Mouse (Mus musculus): ENCODE measurements around the gene Upk3b. TPM values are rescaled to one million over a fixed set of nuclear protein-coding genes. Genes with fewer than 3 reads are reported as not detected.
"Not testable (repeated sequence)": the region's sequence is repeated elsewhere in the genome, so short reads cannot be mapped to it uniquely, and the experiment has no call there.

Gene Upk3b
- polyA plus RNA-seq, 1 experiment, result 16.1 TPM

GRCm38 (mm10) chr5:136063920-136064319 is 25.6 kb downstream of the Upk3b start:
- no peak overlapping the region for H3K27ac ChIP-seq (ENCODE audit: control insufficient read depth, insufficient read depth, low read length)
- WGBS, result 90% methylated on average over 10 of the region's 10 CpGs
- no peak overlapping the region for H3K4me3 ChIP-seq (ENCODE audit: control insufficient read depth, insufficient read depth, low read length)
- no peak for DNase-seq
- no peaks in the 10 kb centered on the region for H3K36me3 ChIP-seq (ENCODE audit: control insufficient read depth, insufficient read depth, low read length)
- no peaks in the 10 kb centered on the region for H3K27me3 ChIP-seq (ENCODE audit: control insufficient read depth, insufficient read depth, low read length)
- H3K4me1 ChIP-seq (replicated peaks; ENCODE audit: control insufficient read depth, insufficient read depth, low read length), result no peaks in the 10 kb centered on the region
- no peak for TF ChIP-seq CTCF (IDR thresholded peaks at IDR 0.05; ENCODE audit: borderline replicate concordance, control insufficient read depth, extremely low read depth, insufficient read depth, low read length, poor library complexity)
- no peak for TF ChIP-seq POLR2A (IDR thresholded peaks at IDR 0.05; ENCODE audit: control insufficient read depth, extremely low read depth, insufficient read depth, low read length, poor library complexity)

- H3K4me3 ChIP-seq (ENCODE audit: control insufficient read depth, insufficient read depth, low read length); H3K27me3 ChIP-seq (ENCODE audit: control insufficient read depth, insufficient read depth, low read length); H3K4me1 ChIP-seq (replicated peaks; ENCODE audit: control insufficient read depth, insufficient read depth, low read length); DNase-seq; H3K27ac ChIP-seq (ENCODE audit: control insufficient read depth, insufficient read depth, low read length); H3K36me3 ChIP-seq (ENCODE audit: control insufficient read depth, insufficient read depth, low read length): not testable (repeated sequence)
- 21% methylated on average over 11 of the region's 11 CpGs for WGBS
Measured at GRCm38 (mm10) chr5:136066404-136067148, 28.3 kb downstream of the Upk3b start.

- H3K36me3 ChIP-seq (ENCODE audit: control insufficient read depth, insufficient read depth, low read length), result no peaks in the 10 kb centered on the region
- no peaks in the 10 kb centered on the region for H3K4me1 ChIP-seq (replicated peaks; ENCODE audit: control insufficient read depth, insufficient read depth, low read length)
- TF ChIP-seq CTCF (IDR thresholded peaks at IDR 0.05; ENCODE audit: borderline replicate concordance, control insufficient read depth, extremely low read depth, insufficient read depth, low read length, poor library complexity), result no peak
- TF ChIP-seq POLR2A (IDR thresholded peaks at IDR 0.05; ENCODE audit: control insufficient read depth, extremely low read depth, insufficient read depth, low read length, poor library complexity), result no peak
- no peak for DNase-seq
- no peak overlapping the region for H3K4me3 ChIP-seq (ENCODE audit: control insufficient read depth, insufficient read depth, low read length)
- H3K27me3 ChIP-seq (ENCODE audit: control insufficient read depth, insufficient read depth, low read length), result no peaks in the 10 kb centered on the region
- no peak overlapping the region for H3K27ac ChIP-seq (ENCODE audit: control insufficient read depth, insufficient read depth, low read length)
- 80% methylated on average over 2 of the region's 2 CpGs for WGBS
Measured at GRCm38 (mm10) chr5:136069411-136069810, 31.1 kb downstream of the Upk3b start.

- no peak for TF ChIP-seq CTCF (IDR thresholded peaks at IDR 0.05; ENCODE audit: borderline replicate concordance, control insufficient read depth, extremely low read depth, insufficient read depth, low read length, poor library complexity)
- no peak for TF ChIP-seq POLR2A (IDR thresholded peaks at IDR 0.05; ENCODE audit: control insufficient read depth, extremely low read depth, insufficient read depth, low read length, poor library complexity)
- H3K27me3 ChIP-seq (ENCODE audit: control insufficient read depth, insufficient read depth, low read length), result no peaks in the 10 kb centered on the region
- DNase-seq, result no peak
- no peak overlapping the region for H3K27ac ChIP-seq (ENCODE audit: control insufficient read depth, insufficient read depth, low read length)
- H3K36me3 ChIP-seq (ENCODE audit: control insufficient read depth, insufficient read depth, low read length), result no peaks in the 10 kb centered on the region
- WGBS, result 67% methylated on average over 6 of the region's 6 CpGs
- H3K4me3 ChIP-seq (ENCODE audit: control insufficient read depth, insufficient read depth, low read length), result no peak overlapping the region
- H3K4me1 ChIP-seq (replicated peaks; ENCODE audit: control insufficient read depth, insufficient read depth, low read length), result peaks cover 8% of the 10 kb centered on the region
Measured at GRCm38 (mm10) chr5:136073051-136073450, 34.8 kb downstream of the Upk3b start.

GRCm38 (mm10) chr5:136073526-136073925 is 35.2 kb downstream of the Upk3b start:
- Histone ChIP-seq H3K4me3 (ENCODE audit: control insufficient read depth, insufficient read depth, low read length) (no peak overlapping the region), H3K4me1 (replicated peaks; ENCODE audit: control insufficient read depth, insufficient read depth, low read length) (peaks cover 8% of the 10 kb centered on the region), H3K36me3 (ENCODE audit: control insufficient read depth, insufficient read depth, low read length) (no peaks in the 10 kb centered on the region), H3K27ac (ENCODE audit: control insufficient read depth, insufficient read depth, low read length) (no peak overlapping the region), H3K27me3 (ENCODE audit: control insufficient read depth, insufficient read depth, low read length) (no peaks in the 10 kb centered on the region)
- WGBS, result 88% methylated on average over 11 of the region's 11 CpGs
- no peak for DNase-seq
- no peak for TF ChIP-seq POLR2A (IDR thresholded peaks at IDR 0.05; ENCODE audit: control insufficient read depth, extremely low read depth, insufficient read depth, low read length, poor library complexity)
- TF ChIP-seq CTCF (IDR thresholded peaks at IDR 0.05; ENCODE audit: borderline replicate concordance, control insufficient read depth, extremely low read depth, insufficient read depth, low read length, poor library complexity), result no peak

- DNase-seq, result no peak
- 93% methylated on average over 5 of the region's 5 CpGs for WGBS
- Histone ChIP-seq H3K27me3 (ENCODE audit: control insufficient read depth, insufficient read depth, low read length) (no peaks in the 10 kb centered on the region), H3K27ac (ENCODE audit: control insufficient read depth, insufficient read depth, low read length) (no peak overlapping the region), H3K4me1 (replicated peaks; ENCODE audit: control insufficient read depth, insufficient read depth, low read length) (peaks cover 8% of the 10 kb centered on the region), H3K4me3 (ENCODE audit: control insufficient read depth, insufficient read depth, low read length) (no peak overlapping the region), H3K36me3 (ENCODE audit: control insufficient read depth, insufficient read depth, low read length) (no peaks in the 10 kb centered on the region)
- TF ChIP-seq CTCF (IDR thresholded peaks at IDR 0.05; ENCODE audit: borderline replicate concordance, control insufficient read depth, extremely low read depth, insufficient read depth, low read length, poor library complexity), result no peak
- no peak for TF ChIP-seq POLR2A (IDR thresholded peaks at IDR 0.05; ENCODE audit: control insufficient read depth, extremely low read depth, insufficient read depth, low read length, poor library complexity)
Measured at GRCm38 (mm10) chr5:136075076-136075475, 36.8 kb downstream of the Upk3b start.

GRCm38 (mm10) chr5:136076284-136076683 is 38.0 kb downstream of the Upk3b start:
- TF ChIP-seq POLR2A (IDR thresholded peaks at IDR 0.05; ENCODE audit: control insufficient read depth, extremely low read depth, insufficient read depth, low read length, poor library complexity), result no peak
- no peak for TF ChIP-seq CTCF (IDR thresholded peaks at IDR 0.05; ENCODE audit: borderline replicate concordance, control insufficient read depth, extremely low read depth, insufficient read depth, low read length, poor library complexity)
- Histone ChIP-seq H3K36me3 (ENCODE audit: control insufficient read depth, insufficient read depth, low read length) (no peaks in the 10 kb centered on the region), H3K27ac (ENCODE audit: control insufficient read depth, insufficient read depth, low read length) (no peak overlapping the region), H3K27me3 (ENCODE audit: control insufficient read depth, insufficient read depth, low read length) (no peaks in the 10 kb centered on the region), H3K4me1 (replicated peaks; ENCODE audit: control insufficient read depth, insufficient read depth, low read length) (peaks cover 8% of the 10 kb centered on the region), H3K4me3 (ENCODE audit: control insufficient read depth, insufficient read depth, low read length) (no peak overlapping the region)
- DNase-seq, result no peak
- WGBS, result 85% methylated on average over 7 of the region's 7 CpGs
